Mouse (Mus musculus) limb, embryonic 11.5 days (tissue): ENCODE measurements around the gene Arid4a. TPM values are rescaled to one million over a fixed set of nuclear protein-coding genes. Genes with fewer than 3 reads are reported as not detected.
"Not testable (repeated sequence)": the region's sequence is repeated elsewhere in the genome, so short reads cannot be mapped to it uniquely, and the experiment has no call there.

Experiments
- ATAC-seq: fragments of 200-750 bp; cut with Nextera tagmentation; 2 replicates; pipeline ENCODE4 v1.8.0; 2017; ENCODE audit warnings: low read depth; ENCODE audit not compliant: insufficient number of reproducible peaks, low FRiP score, low TSS enrichment
- DNase-seq: peaks from one replicate; pipeline ENCODE4 v3.0.0-alpha.2; 2015; ENCODE audit warnings: low spot score
- H3K27ac ChIP-seq: fragments of 300-500 bp; sonication (generic); replicated peaks from 2 replicates; pipeline ENCODE4 v1.5.1; 2014; ENCODE audit warnings: low read depth, mild to moderate bottlenecking, low read length
- H3K27me3 ChIP-seq: fragments of 300-500 bp; sonication (generic); 2 replicates; pipeline ENCODE4 v1.6.1; 2014; ENCODE audit warnings: mild to moderate bottlenecking, low read length, mixed read lengths; ENCODE audit not compliant: control insufficient read depth, insufficient read depth
- H3K36me3 ChIP-seq: fragments of 300-500 bp; sonication (generic); 2 replicates; pipeline ENCODE4 v1.6.1; 2014; ENCODE audit warnings: mild to moderate bottlenecking, low read length, moderate library complexity, mixed read lengths; ENCODE audit not compliant: control insufficient read depth, insufficient read depth
- H3K4me1 ChIP-seq: fragments of 300-500 bp; sonication (generic); 2 replicates; pipeline ENCODE4 v1.6.1; 2014; ENCODE audit warnings: low read length, mixed read lengths; ENCODE audit not compliant: control insufficient read depth, insufficient read depth
- H3K4me2 ChIP-seq: fragments of 300-500 bp; sonication (generic); 2 replicates; pipeline ENCODE4 v1.6.1; 2014; ENCODE audit warnings: low read depth, mild to moderate bottlenecking, moderate library complexity; ENCODE audit not compliant: severe bottlenecking
- H3K4me3 ChIP-seq: fragments of 300-500 bp; sonication (generic); 2 replicates; pipeline ENCODE4 v1.5.1; 2014; ENCODE audit warnings: low read depth, low read length
- H3K9ac ChIP-seq: fragments of 300-500 bp; sonication (generic); 2 replicates; pipeline ENCODE4 v1.6.1; 2014; ENCODE audit warnings: mild to moderate bottlenecking, low read length
- H3K9me3 ChIP-seq: fragments of 300-500 bp; sonication (generic); 2 replicates; pipeline ENCODE4 v1.6.1; 2016; ENCODE audit warnings: low read length; ENCODE audit not compliant: control insufficient read depth
- WGBS: fragments of 180-500 bp; shearing (Covaris S2); extraction: QIAGEN DNeasy Blood & Tissue Kit; methylation state at CpG from one replicate; pipeline ENCODE4 v1.1.7; 2014; 5-methylcytosine and 5-hydroxymethylcytosine counted together
- polyA plus RNA-seq: library from polyadenylated mRNA; unstranded; fragments of >200 nt; fragmentation: Nextera tagmentation; extraction: Ambion mirVana; gene quantifications from 2 replicates; pipeline ENCODE4 v1.2.1, GENCODE M21; 2014

Gene Arid4a
- polyA plus RNA-seq, 1 experiment from 2014 or later = 37.4 TPM

DNA sequence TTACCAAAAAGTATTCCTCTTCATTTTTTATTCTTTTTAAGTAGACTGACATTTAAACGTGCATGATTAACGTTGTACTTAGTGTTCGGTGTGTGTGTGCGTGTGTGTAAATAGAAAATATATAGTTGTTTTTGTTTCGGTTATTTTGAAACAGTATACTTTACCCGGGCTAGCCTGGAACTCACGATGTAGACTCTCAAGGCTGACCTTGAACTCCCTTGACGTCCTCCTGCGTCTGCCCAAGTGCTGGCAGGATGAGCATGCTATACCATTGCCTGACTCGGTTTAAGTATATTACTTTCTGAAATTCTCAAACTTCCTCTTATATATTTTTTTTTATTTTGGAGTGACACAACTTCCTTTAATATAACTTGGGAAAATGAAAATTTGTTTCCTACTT is 2.0 kb downstream of the Arid4a start:
- 84% methylated on average over 10 of the region's 10 CpGs for WGBS
- Histone ChIP-seq H3K4me1 (peaks cover 4% of the 10 kb centered on the region; the same call in 1 of the 2 replicates), H3K9me3 (no peaks in the 10 kb centered on the region), H3K4me3 (no peak overlapping the region), H3K9ac (no peak overlapping the region), H3K27me3 (no peaks in the 10 kb centered on the region), H3K27ac (no peak overlapping the region), H3K4me2 (no peak overlapping the region), H3K36me3 (peaks cover 5% of the 10 kb centered on the region)
- ATAC-seq (no peak), DNase-seq (no peak)

DNA sequence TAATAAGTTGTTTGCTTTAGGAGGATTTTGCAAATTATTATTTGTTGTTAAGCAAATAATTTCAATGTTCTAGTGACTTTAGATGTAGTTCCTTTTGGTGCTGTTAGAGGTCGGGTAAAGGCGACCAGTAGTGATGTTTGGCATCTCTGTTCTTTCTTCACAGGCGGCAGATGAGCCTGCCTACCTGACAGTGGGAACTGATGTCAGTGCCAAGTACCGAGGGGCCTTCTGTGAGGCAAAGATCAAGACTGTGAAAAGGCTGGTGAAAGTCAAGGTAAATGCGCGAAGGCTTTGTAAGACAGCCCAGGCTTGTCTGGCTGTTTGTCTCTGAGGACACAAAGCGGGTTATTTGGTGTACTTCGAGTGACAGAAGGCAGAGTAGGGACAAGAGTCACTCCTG is 3.4 kb downstream of the Arid4a start:
- Histone ChIP-seq H3K4me2 (no peak overlapping the region), H3K36me3 (peaks cover 5% of the 10 kb centered on the region; the same call in 1 of the 2 replicates), H3K4me3 (no peak overlapping the region), H3K9ac (no peak overlapping the region), H3K4me1 (peaks cover 3% of the 10 kb centered on the region; the same call in 1 of the 2 replicates), H3K9me3 (no peaks in the 10 kb centered on the region), H3K27ac (no peak overlapping the region), H3K27me3 (no peaks in the 10 kb centered on the region)
- ATAC-seq = no peak
- no peak for DNase-seq
- WGBS = 86% methylated on average over 8 of the region's 8 CpGs

DNA sequence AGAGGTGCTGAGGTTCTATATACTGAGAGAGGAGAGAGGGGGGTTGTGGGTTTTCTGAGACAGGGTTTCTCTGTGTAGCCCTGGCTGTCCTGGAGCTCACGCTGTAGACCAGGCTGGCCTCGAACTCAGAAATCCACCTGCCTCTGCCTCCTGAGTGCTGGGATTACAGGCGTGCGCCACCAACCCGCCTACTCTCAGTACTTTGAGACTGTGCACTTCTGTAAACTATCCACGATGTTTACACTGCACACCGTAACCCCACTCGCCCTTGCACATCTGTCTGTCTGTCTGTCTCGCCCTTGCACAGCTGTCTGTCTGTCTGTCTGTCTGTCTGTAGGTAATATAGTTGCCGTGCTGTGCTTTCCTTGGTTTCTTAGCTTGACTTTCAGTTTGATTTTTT is 8.6 kb downstream of the Arid4a start:
- no peaks in the 10 kb centered on the region for H3K27me3 ChIP-seq
- no peak overlapping the region for H3K27ac ChIP-seq
- no peak overlapping the region for H3K4me3 ChIP-seq
- H3K4me2 ChIP-seq = no peak overlapping the region
- no peak for DNase-seq
- no peaks in the 10 kb centered on the region for H3K4me1 ChIP-seq
- H3K9ac ChIP-seq = no peak overlapping the region
- ATAC-seq = no peak
- WGBS = 95% methylated on average over 10 of the region's 10 CpGs
- no peaks in the 10 kb centered on the region for H3K9me3 ChIP-seq
- peaks cover 12% of the 10 kb centered on the region for H3K36me3 ChIP-seq

DNA sequence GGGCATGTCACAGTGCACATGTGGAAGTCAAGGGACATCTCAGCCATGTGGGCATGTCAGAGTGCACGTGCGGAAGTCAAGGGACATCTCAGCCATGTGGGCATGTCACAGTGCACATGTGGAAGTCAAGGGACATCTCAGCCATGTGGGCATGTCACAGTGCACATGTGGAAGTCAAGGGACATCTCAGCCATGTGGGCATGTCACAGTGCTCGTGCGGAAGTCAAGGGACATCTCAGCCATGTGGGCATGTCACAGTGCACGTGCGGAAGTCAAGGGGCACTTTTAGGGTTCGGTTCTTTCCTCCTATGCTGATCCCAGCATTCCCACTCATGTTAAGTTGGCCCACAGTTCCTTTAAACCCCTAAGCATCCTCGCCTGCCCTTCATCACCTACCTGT is 12.5 kb downstream of the Arid4a start:
- not testable (repeated sequence) for H3K27ac ChIP-seq, DNase-seq, H3K9ac ChIP-seq, H3K4me3 ChIP-seq, H3K27me3 ChIP-seq, H3K9me3 ChIP-seq, H3K4me1 ChIP-seq, H3K4me2 ChIP-seq, ATAC-seq
- 91% methylated on average over 8 of the region's 8 CpGs for whole genome bisulfite sequencing
- peaks cover 11% of the 10 kb centered on the region for H3K36me3 ChIP-seq

DNA sequence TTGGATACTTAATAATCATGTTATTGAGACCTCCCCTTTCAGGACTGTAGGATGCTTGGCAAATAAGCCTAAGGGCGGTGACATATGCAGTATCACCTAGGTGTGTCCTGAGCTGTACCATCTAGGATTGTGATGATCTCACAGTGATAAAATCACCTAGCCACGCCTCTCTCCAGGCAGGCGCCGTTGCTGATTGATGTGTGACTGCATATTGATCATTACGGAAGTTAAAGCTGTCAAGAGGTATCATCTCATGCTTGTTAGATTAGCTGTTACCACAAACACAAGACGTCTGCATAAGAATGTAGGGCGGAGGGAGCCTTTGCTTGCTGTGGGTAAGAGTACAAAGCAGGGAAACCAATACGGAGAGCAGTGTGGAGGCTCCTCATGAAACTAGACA is 14.5 kb downstream of the Arid4a start:
- no peak overlapping the region for H3K4me3 ChIP-seq
- DNase-seq = no peak
- peaks cover 11% of the 10 kb centered on the region for H3K36me3 ChIP-seq
- H3K4me2 ChIP-seq = no peak overlapping the region
- no peak overlapping the region for H3K9ac ChIP-seq
- no peaks in the 10 kb centered on the region for H3K9me3 ChIP-seq
- WGBS = 89% methylated on average over 8 of the region's 8 CpGs
- ATAC-seq = no peak
- H3K4me1 ChIP-seq = no peaks in the 10 kb centered on the region
- no peak overlapping the region for H3K27ac ChIP-seq
- no peaks in the 10 kb centered on the region for H3K27me3 ChIP-seq

DNA sequence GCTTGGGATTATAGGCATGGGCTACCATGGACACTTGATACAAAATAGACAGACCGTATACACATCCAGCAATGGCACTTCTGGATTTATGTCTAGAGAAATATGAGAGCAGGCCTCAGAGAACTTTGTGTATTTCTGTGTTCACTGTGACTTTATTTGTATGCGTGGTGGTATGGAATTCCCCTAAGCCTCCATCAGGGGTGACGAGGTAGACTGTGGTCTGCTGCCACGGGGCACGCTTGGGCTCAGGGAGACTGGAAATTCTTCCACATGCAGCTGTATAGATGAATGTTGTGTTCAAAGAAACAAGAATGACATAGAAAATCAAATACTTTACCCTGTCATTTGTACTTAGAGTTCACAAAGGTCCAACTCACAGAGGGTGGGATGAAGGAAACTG is 14.9 kb downstream of the Arid4a start:
- ATAC-seq = no peak
- 93% methylated on average over 5 of the region's 5 CpGs for WGBS

DNA sequence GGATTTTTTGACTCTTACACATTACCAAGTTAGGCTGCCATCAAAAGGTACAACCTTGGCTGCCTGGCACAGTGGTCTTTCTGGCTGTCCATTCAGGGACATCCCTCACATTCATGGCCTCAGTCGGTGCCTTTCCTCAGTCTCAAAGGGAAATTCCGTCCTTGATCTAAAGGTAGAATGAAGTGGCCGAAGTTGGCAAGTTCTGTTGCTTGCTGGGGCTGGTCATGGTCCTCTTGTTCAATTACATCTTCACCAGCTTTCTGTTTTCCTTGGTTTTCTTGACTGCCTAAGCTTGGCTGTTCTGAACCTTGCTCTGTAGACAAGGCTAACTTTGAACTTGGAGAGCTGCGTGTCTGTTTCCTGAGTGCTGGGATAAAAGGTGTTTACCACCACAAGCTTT is 20.0 kb downstream of the Arid4a start:
- WGBS = 91% methylated on average over 4 of the region's 4 CpGs
- Histone ChIP-seq H3K9ac (no peak overlapping the region), H3K4me3 (no peak overlapping the region), H3K4me1 (no peaks in the 10 kb centered on the region), H3K4me2 (no peak overlapping the region), H3K27me3 (no peaks in the 10 kb centered on the region), H3K27ac (no peak overlapping the region), H3K36me3 (peaks cover 4% of the 10 kb centered on the region; the same call in 1 of the 2 replicates), H3K9me3 (no peaks in the 10 kb centered on the region)
- DNase-seq (no peak), ATAC-seq (no peak)

More for the DNA sequence above, 14.9 kb downstream of the Arid4a start:
- Histone ChIP-seq H3K36me3 (peaks cover 11% of the 10 kb centered on the region), H3K9ac (no peak overlapping the region), H3K27ac (no peak overlapping the region), H3K4me2 (no peak overlapping the region), H3K9me3 (no peaks in the 10 kb centered on the region), H3K27me3 (no peaks in the 10 kb centered on the region), H3K4me1 (no peaks in the 10 kb centered on the region), H3K4me3 (no peak overlapping the region)
- no peak for DNase-seq

DNA sequence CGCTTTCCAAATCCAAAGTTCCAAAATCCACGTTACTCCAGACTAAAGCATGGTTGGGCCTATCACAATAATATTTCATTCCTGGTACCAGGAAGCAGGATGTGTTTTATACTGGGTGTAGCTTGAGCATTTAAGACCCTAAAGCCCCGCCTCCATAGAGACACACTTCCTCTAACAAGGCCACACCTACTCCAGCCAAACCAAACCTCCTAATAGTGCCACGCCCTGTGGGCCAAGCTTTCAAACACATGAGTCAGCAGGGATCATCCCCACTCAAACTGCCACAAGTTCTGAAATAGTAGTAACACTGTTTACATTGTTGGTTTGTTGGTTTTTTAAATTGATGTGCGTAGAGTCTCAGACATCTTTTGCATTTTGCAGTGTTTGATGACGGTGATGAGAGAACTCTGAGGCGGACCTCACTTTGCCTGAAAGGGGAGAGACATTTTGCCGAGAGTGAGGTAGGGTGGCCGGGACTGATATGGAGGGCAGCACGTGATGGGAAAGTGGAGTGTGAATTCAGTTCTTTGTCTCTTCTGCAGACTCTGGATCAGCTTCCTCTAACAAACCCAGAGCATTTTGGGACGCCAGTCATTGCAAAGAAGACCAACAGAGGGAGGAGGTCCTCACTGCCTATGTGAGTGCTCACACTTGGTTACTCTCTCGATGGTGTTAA is 21.1 kb downstream of the Arid4a start:
- Histone ChIP-seq H3K27ac (no peak overlapping the region), H3K4me2 (no peak overlapping the region), H3K36me3 (peaks cover 4% of the 10 kb centered on the region; the same call in 1 of the 2 replicates), H3K4me3 (no peak overlapping the region), H3K9me3 (no peaks in the 10 kb centered on the region), H3K9ac (no peak overlapping the region), H3K27me3 (no peaks in the 10 kb centered on the region), H3K4me1 (no peaks in the 10 kb centered on the region)
- ATAC-seq (no peak), DNase-seq (no peak)
- WGBS = 94% methylated on average over 12 of the region's 12 CpGs

DNA sequence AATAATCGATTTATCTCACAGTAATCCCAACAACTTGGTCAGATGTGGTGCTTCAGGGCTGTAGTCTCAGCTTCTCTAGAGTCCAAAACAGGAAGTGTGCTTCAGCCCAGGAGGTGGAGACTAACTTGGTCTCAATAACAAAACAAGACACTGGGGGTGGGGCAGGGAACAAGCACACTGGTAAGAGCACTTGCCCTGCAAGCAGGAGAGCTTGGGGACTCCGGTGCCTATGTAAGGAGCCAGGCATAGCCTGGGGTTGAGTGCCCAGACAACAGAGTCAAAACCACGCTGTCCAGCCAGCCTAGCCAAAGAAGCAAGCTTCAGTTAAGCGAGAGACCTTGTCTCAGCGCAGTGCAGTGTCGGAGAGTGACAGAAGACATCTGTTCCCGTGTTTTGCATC is 24.7 kb downstream of the Arid4a start:
- Histone ChIP-seq H3K27ac (no peak overlapping the region), H3K36me3 (peaks cover 2% of the 10 kb centered on the region; the same call in 1 of the 2 replicates), H3K9me3 (no peaks in the 10 kb centered on the region), H3K27me3 (no peaks in the 10 kb centered on the region), H3K4me3 (no peak overlapping the region), H3K9ac (no peak overlapping the region), H3K4me2 (no peak overlapping the region), H3K4me1 (no peaks in the 10 kb centered on the region)
- 95% methylated on average over 7 of the region's 7 CpGs for WGBS
- ATAC-seq (no peak), DNase-seq (no peak)
